Mouse (Mus musculus) hindbrain, postnatal 0 days (tissue): ENCODE data around the gene Matn4. TPM values are rescaled to one million over a fixed set of nuclear protein-coding genes. Genes with fewer than 3 reads are reported as not detected.

Source experiments
- ATAC-seq: fragments of 200-750 bp; cut with Nextera tagmentation; 2 replicates; pipeline ENCODE4 v1.8.0; 2017; ENCODE audit warnings: mild to moderate bottlenecking, moderate TSS enrichment, moderate library complexity
- DNase-seq: peaks from one replicate; pipeline ENCODE4 v3.0.0-alpha.2; 2015; ENCODE audit warnings: low spot score
- H3K27ac ChIP-seq: fragments of 300-500 bp; sonication (generic); 2 replicates; pipeline ENCODE4 v1.5.1; 2014; ENCODE audit warnings: mild to moderate bottlenecking
- H3K27me3 ChIP-seq: fragments of 300-500 bp; sonication (generic); 2 replicates; pipeline ENCODE4 v1.6.1; 2014; ENCODE audit warnings: low read length, mixed read lengths; ENCODE audit not compliant: insufficient read depth
- H3K36me3 ChIP-seq: fragments of 300-500 bp; sonication (generic); 2 replicates; pipeline ENCODE4 v1.6.1; 2014; ENCODE audit warnings: low read length, mixed read lengths; ENCODE audit not compliant: insufficient read depth
- H3K4me1 ChIP-seq: fragments of 300-500 bp; sonication (generic); 2 replicates; pipeline ENCODE4 v1.6.1; 2014; ENCODE audit warnings: antibody characterized with exemption, low read length, mixed read lengths; ENCODE audit not compliant: insufficient read depth
- H3K4me2 ChIP-seq: fragments of 300-500 bp; sonication (generic); 2 replicates; pipeline ENCODE4 v1.6.1; 2014; ENCODE audit warnings: low read depth, mild to moderate bottlenecking, low read length, moderate library complexity, mixed read lengths
- H3K4me3 ChIP-seq: fragments of 300-500 bp; sonication (generic); 2 replicates; pipeline ENCODE4 v1.5.1; 2014; ENCODE audit warnings: low read length
- H3K9ac ChIP-seq: fragments of 300-500 bp; sonication (generic); replicated peaks from 2 replicates; pipeline ENCODE4 v1.6.1; 2014; ENCODE audit warnings: mild to moderate bottlenecking, low read length, moderate library complexity, mixed read lengths
- H3K9me3 ChIP-seq: fragments of 300-500 bp; sonication (generic); 2 replicates; pipeline ENCODE4 v1.6.1; 2016; ENCODE audit warnings: low read length, mixed read lengths
- CTCF ChIP-seq: IDR thresholded peaks from 2 replicates; pipeline ENCODE4 v1.5.1; 2016; ENCODE audit warnings: antibody characterized with exemption, control low read depth, low read depth
- WGBS: fragments of 180-500 bp; shearing (Covaris S2); extraction: QIAGEN DNeasy Blood & Tissue Kit; methylation state at CpG from one replicate; pipeline ENCODE4 v1.1.7; 2014; 5-methylcytosine and 5-hydroxymethylcytosine counted together
- polyA plus RNA-seq: library from polyadenylated mRNA; unstranded; fragments of >200 nt; fragmentation: Nextera tagmentation; extraction: Ambion mirVana; gene quantifications from 2 replicates; pipeline ENCODE4 v1.2.1, GENCODE M21; 2015
- total RNA-seq: library from RNA; depleted of rRNA; stranded (reverse); fragments of >200 nt; gene quantifications from 2 replicates; pipeline ENCODE4 v1.2.3, GENCODE M21; 2014

Gene Matn4
- total and polyA plus RNA-seq, 2 experiments from 2014 or later, result 4.7 to 8.2 TPM

DNA sequence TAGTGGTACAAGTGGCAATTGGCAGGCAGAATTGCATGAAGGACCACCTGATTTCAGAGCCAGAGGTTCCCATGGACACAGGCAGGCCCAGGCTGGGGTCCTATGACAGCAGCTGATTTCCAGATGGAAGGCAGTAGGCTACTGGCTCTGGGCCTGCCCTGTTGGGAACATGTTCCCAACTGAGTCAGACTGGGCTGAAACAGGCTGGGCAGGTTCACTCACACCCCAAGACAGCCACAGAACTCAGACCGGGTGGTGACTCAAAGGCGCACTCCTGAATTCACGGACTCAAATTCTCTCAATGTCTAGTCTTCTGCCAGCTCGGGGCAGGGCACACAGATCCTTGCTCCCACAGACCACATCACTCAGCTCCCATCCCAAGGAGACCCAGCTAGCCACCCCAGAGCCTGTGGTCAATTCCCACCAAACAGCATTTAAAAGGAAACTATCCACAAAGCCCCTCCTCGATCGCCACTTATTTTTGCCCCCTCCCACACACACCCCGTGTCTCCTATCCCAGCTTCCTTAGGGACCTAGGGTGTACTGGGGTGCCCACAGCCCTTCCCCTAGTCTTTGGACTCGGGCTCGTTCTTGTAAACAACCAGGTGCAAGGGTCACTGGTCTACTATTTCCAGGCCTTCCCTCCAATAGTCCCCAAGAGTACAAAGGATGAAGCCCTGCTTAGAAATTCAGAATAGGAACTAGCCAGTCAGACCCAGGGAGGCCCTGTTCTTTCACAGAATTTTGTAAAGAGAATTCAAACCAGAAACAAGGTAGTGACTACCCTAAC, 26.9 kb upstream of the Matn4 start:
- no peak for TF ChIP-seq CTCF
- 58% methylated on average over 9 of the region's 9 CpGs for WGBS
- H3K4me1 ChIP-seq, result no peaks in the 10 kb centered on the region
- H3K36me3 ChIP-seq, result no peaks in the 10 kb centered on the region
- no peak overlapping the region for H3K4me2 ChIP-seq
- H3K27ac ChIP-seq, result no peak overlapping the region
- no peaks in the 10 kb centered on the region for H3K27me3 ChIP-seq
- H3K4me3 ChIP-seq, result no peak overlapping the region
- DNase-seq (no peak), ATAC-seq (no peak)
- no peaks in the 10 kb centered on the region for H3K9me3 ChIP-seq
- no peak overlapping the region for H3K9ac ChIP-seq

DNA sequence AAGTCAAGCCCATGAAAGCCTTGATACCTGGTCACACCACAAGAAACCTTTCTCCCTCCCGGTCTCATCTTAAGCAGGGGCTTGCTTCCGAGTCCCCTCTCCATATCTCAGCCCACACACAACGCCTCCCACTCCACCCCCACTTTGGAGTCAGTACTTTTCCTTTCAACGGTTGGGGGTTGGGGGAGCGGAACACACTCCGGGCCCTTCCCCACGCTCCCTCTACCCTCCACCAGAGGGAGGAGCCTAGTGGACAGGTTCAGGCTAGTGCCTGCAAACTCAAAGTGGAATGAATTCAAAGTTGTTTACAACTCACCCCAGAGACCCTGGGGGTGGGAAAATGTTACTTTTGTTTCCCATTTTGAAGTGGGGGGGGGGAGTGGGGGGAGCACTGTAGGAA, 25.7 kb upstream of the Matn4 start:
- Histone ChIP-seq H3K9ac (no peak overlapping the region), H3K9me3 (no peaks in the 10 kb centered on the region), H3K4me3 (no peak overlapping the region), H3K27me3 (no peaks in the 10 kb centered on the region), H3K4me2 (no peak overlapping the region), H3K4me1 (no peaks in the 10 kb centered on the region), H3K27ac (no peak overlapping the region), H3K36me3 (no peaks in the 10 kb centered on the region)
- WGBS, result 23% methylated on average over 7 of the region's 7 CpGs
- TF ChIP-seq CTCF, result peak; percentile 20; the same call in 1 of the 2 replicates
- DNase-seq, result no peak
- no peak for ATAC-seq

DNA sequence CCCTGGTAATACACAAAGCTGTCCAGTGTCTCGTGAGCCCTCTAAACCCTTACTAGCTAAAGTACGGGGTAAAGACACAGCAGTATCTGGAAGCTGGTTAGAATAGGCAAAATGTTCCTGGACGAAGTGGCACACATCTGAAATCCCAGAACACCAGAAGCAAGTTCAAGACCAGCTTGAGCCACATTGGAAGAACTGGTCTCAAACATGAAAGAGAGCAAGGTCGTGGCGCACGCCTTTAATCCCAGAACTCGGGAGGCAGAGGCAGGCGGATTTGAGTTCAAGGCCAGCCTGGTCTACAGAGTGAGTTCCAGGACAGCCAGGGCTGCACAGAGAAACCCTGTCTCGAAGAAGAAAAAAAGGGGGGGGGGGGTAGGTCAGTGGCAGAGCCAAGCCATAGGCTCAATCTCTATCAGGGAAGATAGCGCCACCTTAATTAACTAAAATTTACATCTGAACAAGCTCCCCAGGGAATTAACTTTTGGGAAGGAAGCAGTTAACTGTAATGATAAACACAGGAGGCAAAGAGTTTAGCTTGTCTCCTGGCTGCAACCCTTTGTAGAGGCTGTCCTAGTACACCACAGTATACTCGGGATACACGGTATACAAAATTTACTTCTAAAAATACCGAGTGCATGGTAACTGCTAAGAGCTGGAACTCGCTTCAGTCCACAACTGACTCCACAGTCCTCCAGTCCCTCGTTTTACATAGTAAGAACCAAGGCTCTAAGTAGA, 25.1 kb upstream of the Matn4 start:
- Histone ChIP-seq H3K27ac (no peak overlapping the region), H3K36me3 (no peaks in the 10 kb centered on the region), H3K9me3 (no peaks in the 10 kb centered on the region), H3K4me2 (no peak overlapping the region), H3K27me3 (no peaks in the 10 kb centered on the region), H3K9ac (no peak overlapping the region), H3K4me1 (no peaks in the 10 kb centered on the region), H3K4me3 (no peak overlapping the region)
- TF ChIP-seq CTCF, result no peak
- DNase-seq, result no peak
- WGBS, result 53% methylated on average over 15 of the region's 15 CpGs
- ATAC-seq, result no peak

DNA sequence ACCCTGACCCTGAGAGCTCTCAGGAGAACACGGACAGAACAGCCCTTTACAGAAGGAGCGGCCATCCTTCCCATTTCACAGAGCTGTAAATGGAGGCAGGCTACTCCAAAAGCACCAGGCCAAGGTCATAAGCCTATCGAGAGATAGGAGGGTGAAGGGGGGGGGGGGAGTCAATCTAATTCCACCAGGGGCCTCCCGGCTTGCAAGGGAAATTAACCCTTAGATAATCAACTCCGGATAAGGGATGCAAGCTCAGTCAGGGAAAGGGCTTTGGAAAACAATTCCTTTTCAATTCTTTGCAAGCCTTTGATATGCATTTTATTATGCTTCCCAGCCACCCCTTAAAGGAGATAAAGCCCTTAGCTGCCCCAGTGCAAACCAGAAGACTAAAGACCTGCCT, 23.5 kb upstream of the Matn4 start:
- Histone ChIP-seq H3K27me3 (no peaks in the 10 kb centered on the region), H3K9ac (no peak overlapping the region), H3K9me3 (no peaks in the 10 kb centered on the region), H3K4me1 (no peaks in the 10 kb centered on the region), H3K4me3 (no peak overlapping the region), H3K4me2 (no peak overlapping the region), H3K27ac (no peak overlapping the region), H3K36me3 (no peaks in the 10 kb centered on the region)
- no peak for TF ChIP-seq CTCF
- ATAC-seq, result no peak
- no peak for DNase-seq
- 47% methylated on average over 5 of the region's 5 CpGs for WGBS

DNA sequence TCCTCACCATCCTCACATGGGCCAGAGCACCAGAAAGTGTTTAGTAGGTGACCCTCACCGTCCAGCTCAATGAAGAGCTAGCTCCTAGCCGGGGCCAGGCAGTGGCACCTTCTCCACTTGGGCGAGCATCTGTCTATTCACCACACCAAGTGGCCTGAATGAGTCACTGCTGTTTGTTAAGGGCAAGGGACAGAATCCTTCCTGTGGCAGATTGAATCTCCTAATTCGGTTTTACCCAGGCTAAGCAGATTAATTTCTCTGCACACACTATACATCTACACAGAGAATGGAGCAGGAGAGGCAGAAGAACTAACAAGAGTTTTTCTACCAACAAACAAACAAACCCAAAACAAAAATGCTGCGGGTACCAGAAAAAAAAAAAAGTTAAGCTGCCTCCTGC, 22.0 kb upstream of the Matn4 start:
- H3K4me3 ChIP-seq, result no peak overlapping the region
- H3K36me3 ChIP-seq, result no peaks in the 10 kb centered on the region
- H3K27ac ChIP-seq, result no peak overlapping the region
- no peaks in the 10 kb centered on the region for H3K27me3 ChIP-seq
- TF ChIP-seq CTCF, result no peak
- WGBS, result 84% methylated on average over 5 of the region's 5 CpGs
- no peaks in the 10 kb centered on the region for H3K4me1 ChIP-seq
- H3K9ac ChIP-seq, result no peak overlapping the region
- no peak for DNase-seq
- ATAC-seq, result no peak
- no peaks in the 10 kb centered on the region for H3K9me3 ChIP-seq
- no peak overlapping the region for H3K4me2 ChIP-seq

DNA sequence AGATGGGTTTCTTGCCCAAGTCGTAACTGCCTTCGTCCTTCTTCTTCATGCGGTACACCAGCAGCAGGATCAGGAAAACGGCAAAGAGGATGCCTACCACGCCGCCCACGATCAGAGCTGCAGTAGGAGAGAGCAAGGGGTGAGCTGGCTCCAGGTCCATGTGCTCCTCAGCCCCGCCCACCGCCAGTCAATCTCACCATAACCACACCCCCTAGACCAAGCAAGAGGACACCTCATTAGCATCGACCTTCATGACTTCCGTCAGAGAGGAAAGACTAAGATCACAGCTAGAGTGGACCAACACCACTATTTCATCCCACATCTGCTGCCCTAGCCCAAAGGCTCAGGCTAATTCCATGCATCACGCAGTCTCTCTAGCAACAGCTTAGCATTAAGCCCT, 21.2 kb upstream of the Matn4 start:
- no peak for TF ChIP-seq CTCF
- no peak overlapping the region for H3K4me3 ChIP-seq
- no peaks in the 10 kb centered on the region for H3K36me3 ChIP-seq
- H3K9me3 ChIP-seq, result no peaks in the 10 kb centered on the region
- ATAC-seq (peak; percentile 58; the same call in 1 of the 2 replicates), DNase-seq (no peak)
- no peaks in the 10 kb centered on the region for H3K27me3 ChIP-seq
- H3K27ac ChIP-seq, result no peak overlapping the region
- H3K4me2 ChIP-seq, result no peak overlapping the region
- 30% methylated on average over 12 of the region's 12 CpGs for WGBS
- H3K9ac ChIP-seq, result no peak overlapping the region
- no peaks in the 10 kb centered on the region for H3K4me1 ChIP-seq

DNA sequence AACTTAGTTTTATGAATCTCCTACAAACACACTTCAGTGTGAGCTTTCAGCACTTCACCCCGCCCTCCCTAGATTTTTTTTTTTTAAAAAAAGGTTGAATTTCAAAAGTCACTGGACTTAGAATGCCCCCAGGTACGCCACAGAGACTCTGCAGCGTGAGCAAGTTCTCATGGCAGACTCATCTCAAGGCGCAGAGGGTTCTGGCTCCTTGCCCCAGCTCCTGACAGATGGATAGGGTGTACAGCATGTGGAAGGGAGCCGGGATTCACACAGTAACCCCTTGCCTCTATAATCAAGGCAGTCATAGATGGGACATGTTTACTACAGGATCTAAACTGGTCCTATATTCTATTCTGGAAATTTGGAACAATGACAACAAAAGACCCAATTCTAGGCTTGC, 20.4 kb upstream of the Matn4 start:
- no peak overlapping the region for H3K27ac ChIP-seq
- ATAC-seq (no peak), DNase-seq (peak; percentile 27)
- H3K4me1 ChIP-seq, result no peaks in the 10 kb centered on the region
- H3K9me3 ChIP-seq, result no peaks in the 10 kb centered on the region
- no peaks in the 10 kb centered on the region for H3K27me3 ChIP-seq
- no peak overlapping the region for H3K4me2 ChIP-seq
- no peaks in the 10 kb centered on the region for H3K36me3 ChIP-seq
- H3K9ac ChIP-seq, result no peak overlapping the region
- H3K4me3 ChIP-seq, result no peak overlapping the region
- no peak for TF ChIP-seq CTCF
- 68% methylated on average over 5 of the region's 5 CpGs for WGBS
